Mouse (Mus musculus) Patski (cell line): Measurements from ENCODE around the gene F13b. TPM values are rescaled to one million over a fixed set of nuclear protein-coding genes. Genes with fewer than 3 reads are reported as not detected.

Experiments
- ATAC-seq: fragments of 100-300 bp; one replicate; pipeline ENCODE4 v1.8.0; 2021
- CTCF ChIA-PET: fragments of 350-600 bp; sonication (Branson Sonifier 250); formaldehyde crosslinking; loops from one replicate; lab custom pipeline; 2022; ENCODE audit warnings: inconsistent platforms; lab: Charles Lee
- POLR2A ChIA-PET: fragments of 350-600 bp; sonication (Branson Sonifier 250); formaldehyde crosslinking; loops from one replicate; lab custom pipeline; 2022; ENCODE audit warnings: antibody characterized with exemption, inconsistent platforms; lab: Charles Lee
- DNase-seq: peaks from one replicate; pipeline ENCODE4 v3.0.0-alpha.2; 2011; ENCODE audit warnings: low read depth, low spot score
- H3K27me3 ChIP-seq: fragments of 371-371 bp; one replicate; pipeline ENCODE4 v1.5.1; 2021
- CTCF ChIP-seq: fragments of 100-300 bp; IDR thresholded peaks from one replicate; pipeline ENCODE4 v1.5.1; 2021
- in situ Hi-C: fragments of 300-500 bp; cut with MboI; formaldehyde crosslinking; loops from 3 replicates; pipeline ENCODE4 v1.11.1; 2018; ENCODE audit warnings: low pct_unique_long_range_greater_than_20kb, mixed read lengths
- polyA plus RNA-seq: library from polyadenylated mRNA; unstranded; gene quantifications from one replicate; pipeline ENCODE4 v1.2.3, GENCODE M21; 2021

Gene F13b
- not detected for polyA plus RNA-seq

- CTCF ChIA-PET = no interaction called here
- H3K27me3 ChIP-seq = peaks cover 34% of the 10 kb centered on the region
- ATAC-seq (no peak), DNase-seq (no peak)
- in situ Hi-C loops = no loop called here
- POLR2A ChIA-PET = no interaction called here
- TF ChIP-seq CTCF = no peak
Measured at GRCm38 (mm10) chr1:139501258-139501752, at the start of gene F13b. Gene F13b, plus strand, starts transcription at chr1:139501702.

- ChIA-PET CTCF (interaction anchor here (1.3 to 2.0 kb wide), 3 partner anchors 10 to 26 kb away, joined by 4 read pairs; no protein-coding TSS in a partner anchor), POLR2A (no interaction called here)
- no peaks in the 10 kb centered on the region for H3K27me3 ChIP-seq
- ATAC-seq = peak; percentile 100
- no peak for TF ChIP-seq CTCF
- in situ Hi-C loops = no loop called here
- peak; percentile 81 for DNase-seq
Measured at GRCm38 (mm10) chr1:139454340-139455225, 46.9 kb upstream of the F13b start, which contains the start of gene Aspm. Gene Aspm, plus strand, starts transcription at chr1:139454772.

- no peaks in the 10 kb centered on the region for H3K27me3 ChIP-seq
- DNase-seq (no peak), ATAC-seq (peak; percentile 49)
- in situ Hi-C loops = no loop called here
- ChIA-PET POLR2A (no interaction called here), CTCF (interaction anchor here (1.3 to 2.0 kb wide), 3 partner anchors 11 to 25 kb away, joined by 4 read pairs; no protein-coding TSS in a partner anchor)
- no peak for TF ChIP-seq CTCF
Measured at GRCm38 (mm10) chr1:139455226-139455869, 46.2 kb upstream of the F13b start.

GRCm38 (mm10) chr1:139460807-139461206 lies 40.7 kb upstream of the F13b start:
- POLR2A ChIA-PET = interaction anchor here (1.5 kb wide), 1 partner anchor 38 kb away, joined by 4 read pairs; no protein-coding TSS in a partner anchor
- CTCF ChIA-PET = interaction anchor here (1.6 kb wide), 1 partner anchor 17 kb away, joined by 6 read pairs; no protein-coding TSS in a partner anchor
- ATAC-seq (no peak), DNase-seq (no peak)
- no peaks in the 10 kb centered on the region for H3K27me3 ChIP-seq
- no peak for TF ChIP-seq CTCF
- in situ Hi-C loops = no loop called here

GRCm38 (mm10) chr1:139465936-139466335 lies 35.6 kb upstream of the F13b start:
- POLR2A ChIA-PET = no interaction called here
- no peak for ATAC-seq
- no peak for DNase-seq
- TF ChIP-seq CTCF = no peak
- CTCF ChIA-PET = interaction anchor here (0.9 kb wide), 1 partner anchor 16 kb away, joined by 3 read pairs; no protein-coding TSS in a partner anchor
- H3K27me3 ChIP-seq = no peaks in the 10 kb centered on the region
- in situ Hi-C loops = no loop called here

GRCm38 (mm10) chr1:139478898-139479297 lies 22.6 kb upstream of the F13b start:
- ATAC-seq (no peak), DNase-seq (no peak)
- in situ Hi-C loops = no loop called here
- no peak for TF ChIP-seq CTCF
- H3K27me3 ChIP-seq = no peaks in the 10 kb centered on the region
- ChIA-PET CTCF (interaction anchor here (0.6 to 3.1 kb wide), 3 partner anchors 8 to 27 kb away, joined by 3 to 13 read pairs (median 5); no protein-coding TSS in a partner anchor), POLR2A (no interaction called here)

GRCm38 (mm10) chr1:139480246-139480645 lies 21.3 kb upstream of the F13b start:
- TF ChIP-seq CTCF = no peak
- CTCF ChIA-PET = interaction anchor here (0.9 to 1.9 kb wide), 3 partner anchors 10 to 26 kb away, joined by 3 to 7 read pairs (median 4); partner anchors contain the start of gene Aspm
- no peaks in the 10 kb centered on the region for H3K27me3 ChIP-seq
- ATAC-seq (no peak), DNase-seq (no peak)
- POLR2A ChIA-PET = no interaction called here
- in situ Hi-C loops = no loop called here

- TF ChIP-seq CTCF = no peak
- in situ Hi-C loops = no loop called here
- no peak for ATAC-seq
- DNase-seq = no peak
- POLR2A ChIA-PET = no interaction called here
- no peaks in the 10 kb centered on the region for H3K27me3 ChIP-seq
- CTCF ChIA-PET = interaction anchor here (1.6 to 1.9 kb wide), 3 partner anchors 10 to 27 kb away, joined by 4 to 7 read pairs (median 5); partner anchors contain the start of gene Aspm
Measured at GRCm38 (mm10) chr1:139481146-139481545, 20.4 kb upstream of the F13b start.

- DNase-seq (no peak), ATAC-seq (no peak)
- in situ Hi-C loops = no loop called here
Measured at GRCm38 (mm10) chr1:139494630-139495029, 6.9 kb upstream of the F13b start.

GRCm38 (mm10) chr1:139495408-139495807 lies 6.1 kb upstream of the F13b start:
- DNase-seq (no peak), ATAC-seq (no peak)
- TF ChIP-seq CTCF = no peak
- in situ Hi-C loops = no loop called here
- ChIA-PET POLR2A (no interaction called here), CTCF (interaction anchor here (1.1 to 1.4 kb wide), 3 partner anchors 11 to 19 kb away, joined by 3 read pairs; no protein-coding TSS in a partner anchor)
- H3K27me3 ChIP-seq = no peaks in the 10 kb centered on the region

More at GRCm38 (mm10) chr1:139494630-139495029, 6.9 kb upstream of the F13b start:
- ChIA-PET CTCF (interaction anchor here (1.1 to 1.2 kb wide), 2 partner anchors 12 to 18 kb away, joined by 3 read pairs; no protein-coding TSS in a partner anchor), POLR2A (no interaction called here)
- no peaks in the 10 kb centered on the region for H3K27me3 ChIP-seq
- TF ChIP-seq CTCF = no peak
